In the genomic region with DNA sequence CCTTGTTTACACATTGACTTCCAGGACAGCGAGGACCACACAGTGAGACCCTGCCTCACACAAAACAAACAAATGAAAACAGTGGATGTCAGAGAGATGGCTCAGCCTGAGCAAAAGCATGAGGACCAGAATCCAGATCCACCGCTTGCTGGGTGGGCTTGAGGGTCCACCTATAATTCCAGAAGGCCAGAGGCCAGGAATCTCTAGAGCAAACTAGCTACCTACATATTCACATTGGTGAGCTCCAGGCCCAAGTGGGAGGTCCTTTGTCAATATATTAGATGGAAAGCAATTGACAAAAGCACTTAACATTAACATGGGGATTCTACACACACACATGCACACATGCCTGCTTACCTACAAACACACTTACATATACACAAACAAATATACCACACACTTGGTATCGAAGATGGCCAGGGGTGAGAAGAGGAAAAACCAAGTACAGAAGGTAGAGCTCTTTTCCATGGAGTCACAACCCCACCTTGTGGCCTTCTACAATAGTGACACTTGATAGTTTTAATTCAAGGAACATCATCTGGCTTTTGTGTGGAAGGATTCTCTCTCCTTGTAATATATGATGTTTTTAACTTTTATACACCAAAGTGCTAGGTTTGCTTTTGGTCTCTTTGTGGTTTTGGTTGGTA, we compare ENCODE assay signal across 9 mouse cellular contexts. TPM values are rescaled to one million over a fixed set of nuclear protein-coding genes. Genes with fewer than 3 reads are reported as not detected.
A peak's percentile ranks its signal among the peaks of the same experiment; 100 is the strongest.
DNase-seq lines count a peak whose midpoint lies in the region; ATAC-seq and TF ChIP-seq lines count a peak whose summit lies in the region.
"Had no signal": no experiment of that assay in that cellular context is flagged by ENCODE, and none has a peak within 500 bp of the region (broad histone marks: within the 10 kb centered on the region; RNA-seq: fewer than 3 reads in every experiment).

No protein-coding gene starts in this region.

- H3K4me1 ChIP-seq in kidney, adult 2 months (ENCODE audit: control insufficient read depth, insufficient read depth, low read length), result no peaks in the 10 kb centered on the region
- H3K4me1 ChIP-seq in E14TG2a.4 (replicated peaks; ENCODE audit: low read depth, low read length), result peaks cover 9% of the 10 kb centered on the region; the same call in 1 of the 2 replicates
- H3K4me1 ChIP-seq in neural tube, embryonic 13.5 days (replicated peaks), result no peaks in the 10 kb centered on the region
- H3K4me1 ChIP-seq: limb, embryonic 15.5 days had no signal

- H3K4me2 ChIP-seq in neural tube, embryonic 13.5 days, result no peak overlapping the region
- H3K4me2 ChIP-seq: limb, embryonic 15.5 days had no signal

- H3K27ac ChIP-seq in kidney, adult 2 months (ENCODE audit: insufficient read depth, low read depth, low read length), result no peak overlapping the region
- H3K27ac ChIP-seq in neural tube, embryonic 13.5 days (replicated peaks), result no peak overlapping the region
- H3K27ac ChIP-seq: limb, embryonic 15.5 days had no signal

- TF ChIP-seq CTCF in kidney, adult 2 months (conservative IDR thresholded peaks at IDR 0.05; ENCODE audit: insufficient read depth, insufficient read length, low read depth, low read length), result peak; percentile 32; the same call in 1 of the 2 replicates
- peak; percentile 38 for TF ChIP-seq CTCF in E14TG2a.4 (conservative IDR thresholded peaks at IDR 0.05; ENCODE audit: low read length)

- no peak overlapping the region for H3K4me3 ChIP-seq in kidney, adult 2 months (ENCODE audit: insufficient read depth, low read depth, low read length)
- H3K4me3 ChIP-seq in E14TG2a.4 (replicated peaks; ENCODE audit: low read length), result no peak overlapping the region
- H3K4me3 ChIP-seq in neural tube, embryonic 13.5 days, result no peak overlapping the region
- H3K4me3 ChIP-seq: limb, embryonic 15.5 days had no signal

- H3K27me3 ChIP-seq in kidney, adult 2 months (replicated peaks; ENCODE audit: control insufficient read depth, insufficient read depth, low read length), result no peaks in the 10 kb centered on the region; the same call in 1 of the 2 replicates
- peaks cover 3% of the 10 kb centered on the region; the same call in 1 of the 2 replicates for H3K27me3 ChIP-seq in E14TG2a.4 (ENCODE audit: insufficient read depth, low read length)
- H3K27me3 ChIP-seq in neural tube, embryonic 13.5 days, result no peaks in the 10 kb centered on the region
- H3K27me3 ChIP-seq: limb, embryonic 15.5 days had no signal

- DNase-seq in kidney, adult 2 months, result peak; percentile 34
- no peak for DNase-seq in kidney, adult 11 months
- DNase-seq in A20 (ENCODE audit: low read depth, low spot score), result peak; percentile 62
- peak; percentile 51 for DNase-seq in cerebellum, adult 8-10 months

- ATAC-seq in inflammation-experienced regulatory T-cells, adult 6 months, result peak; percentile 60
- ATAC-seq in neural tube, embryonic 13.5 days (ENCODE audit: low read depth), result peak; percentile 40; the same call in 1 of the 2 replicates
- no peak for ATAC-seq in erythroid progenitor cell, adult 5-6 weeks (replicated peaks; ENCODE audit: low FRiP score, poor library complexity, severe bottlenecking)

- H3K9ac ChIP-seq in neural tube, embryonic 13.5 days, result no peak overlapping the region
- H3K9ac ChIP-seq: limb, embryonic 15.5 days had no signal

- H3K9me3 ChIP-seq in E14TG2a.4 (ENCODE audit: low read length), result no peaks in the 10 kb centered on the region
- H3K9me3 ChIP-seq in neural tube, embryonic 13.5 days, result no peaks in the 10 kb centered on the region
- H3K9me3 ChIP-seq: limb, embryonic 15.5 days had no signal

- no peak for TF ChIP-seq POLR2A in kidney, adult 2 months (IDR thresholded peaks at IDR 0.05; ENCODE audit: low read depth, low read length)

- WGBS in kidney, adult 2 months, result 60% methylated on average over 3 of the region's 3 CpGs
- WGBS in neural tube, embryonic 13.5 days, result 62% methylated on average over 3 of the region's 3 CpGs

- H3K36me3 ChIP-seq in kidney, adult 2 months (ENCODE audit: control insufficient read depth, insufficient read depth, low read length), result no peaks in the 10 kb centered on the region
- no peaks in the 10 kb centered on the region for H3K36me3 ChIP-seq in E14TG2a.4 (ENCODE audit: insufficient read depth, low read length)
- no peaks in the 10 kb centered on the region for H3K36me3 ChIP-seq in neural tube, embryonic 13.5 days
- H3K36me3 ChIP-seq: limb, embryonic 15.5 days had no signal

RNA-seq across cellular contexts. Expression of gene Pigh, which starts 7.8 kb away (rescaled TPM):
- polyA plus RNA-seq in kidney, adult 2 months (2012; rRNA removed), result 12.4 and 17.1 TPM in 2 replicates
- polyA plus RNA-seq in inflammation-experienced regulatory T-cells, adult 6 months (2017; shearing (Covaris generic)), result 10 to 100 TPM; 24.0 to 33.4 (median 31.1) TPM
- polyA plus RNA-seq in neural tube, embryonic 13.5 days (2015; fragmentation: Nextera tagmentation; extraction: Ambion mirVana), result 21.7 and 24.1 TPM in 2 replicates
- 2.1 and 4.0 TPM in 2 replicates for total RNA-seq in erythroid progenitor cell, adult 5-6 weeks (2015; ENCODE audit: low replicate concordance)
- 1.7 and 4.6 TPM in 2 replicates for total RNA-seq in erythroid progenitor cell, adult 5-6 weeks (2017; ENCODE audit: low replicate concordance)

RNA-seq across cellular contexts. Expression of gene Arg2, which starts 33.3 kb away (rescaled TPM):
- polyA plus RNA-seq in kidney, adult 2 months (2012; rRNA removed), result 19.2 and 26.3 TPM in 2 replicates
- under 1 TPM in 1 of 3 experiments, not detected in 2; 0.26 TPM for polyA plus RNA-seq in inflammation-experienced regulatory T-cells, adult 6 months (2017; shearing (Covaris generic))
- 33.1 and 35.5 TPM in 2 replicates for polyA plus RNA-seq in neural tube, embryonic 13.5 days (2015; fragmentation: Nextera tagmentation; extraction: Ambion mirVana)
- 1.7 TPM in 1 of 2 replicates, not detected in the other for total RNA-seq in erythroid progenitor cell, adult 5-6 weeks (2015; ENCODE audit: low replicate concordance)
- total RNA-seq in erythroid progenitor cell, adult 5-6 weeks (2017; ENCODE audit: low replicate concordance), result not detected in 2 replicates

Comparison
In these comparisons a context has a peak if more than half of its experiments do, and no peak if none do; other contexts are left out.
1. RNA of gene Arg2, which starts 33.3 kb away (polyA plus RNA-seq): 33.1 to 35.5 TPM in neural tube, embryonic 13.5 days and 19.2 to 26.3 TPM in kidney, adult 2 months; 0.26 TPM in inflammation-experienced regulatory T-cells, adult 6 months; every median in the first group is over 10 times any median in the second.